Mouse (Mus musculus) adrenal gland, adult 8-10 months (tissue): ENCODE measurements around the gene Slf2. TPM values are rescaled to one million over a fixed set of nuclear protein-coding genes. Genes with fewer than 3 reads are reported as not detected.

Experiments
- DNase-seq: peaks from one replicate; pipeline ENCODE4 v3.0.0; 2022
- total RNA-seq, 4 experiments: library from RNA; stranded (reverse); gene quantifications; 2 replicates each; pipeline ENCODE4 v1.2.4; 2022

The Slf2 gene
- total RNA-seq, 4 experiments from 2014 or later = 22.6 to 40.9 (median 30.5) TPM

- no peak for DNase-seq
Measured at GRCm38 (mm10) chr19:45013581-45014225, 82.8 kb downstream of the Slf2 start.

GRCm38 (mm10) chr19:45014335-45014971 is 83.5 kb downstream of the Slf2 start, which contains the start of gene Lzts2:
Gene Lzts2 (plus strand): TSS chr19:45014414.
- DNase-seq = no peak

GRCm38 (mm10) chr19:45014981-45015402 is 84.0 kb downstream of the Slf2 start:
- DNase-seq = peak; percentile 70

GRCm38 (mm10) chr19:45015518-45016281 is 84.7 kb downstream of the Slf2 start:
- peak; percentile 67 for DNase-seq

GRCm38 (mm10) chr19:45016341-45017215 is 85.6 kb downstream of the Slf2 start:
- DNase-seq = peak; percentile 80

GRCm38 (mm10) chr19:45017216-45017771 is 86.3 kb downstream of the Slf2 start:
- peak; percentile 82 for DNase-seq

GRCm38 (mm10) chr19:45017909-45018308 is 87.0 kb downstream of the Slf2 start:
- DNase-seq = peak; percentile 88

- DNase-seq = no peak
Measured at GRCm38 (mm10) chr19:45018351-45018831, 87.4 kb downstream of the Slf2 start.

GRCm38 (mm10) chr19:45020348-45020747 is 89.4 kb downstream of the Slf2 start:
- peak; percentile 76 for DNase-seq

- no peak for DNase-seq
Measured at GRCm38 (mm10) chr19:45021362-45021761, 90.4 kb downstream of the Slf2 start.

GRCm38 (mm10) chr19:45023993-45024392 is 93.0 kb downstream of the Slf2 start:
- no peak for DNase-seq

- no peak for DNase-seq
Measured at GRCm38 (mm10) chr19:45024775-45025174, 93.8 kb downstream of the Slf2 start.

GRCm38 (mm10) chr19:45025937-45026568 is 95.1 kb downstream of the Slf2 start:
- no peak for DNase-seq

GRCm38 (mm10) chr19:45026958-45027670 is 96.2 kb downstream of the Slf2 start:
- no peak for DNase-seq

GRCm38 (mm10) chr19:45027848-45028247 is 96.9 kb downstream of the Slf2 start:
- DNase-seq = no peak

- DNase-seq = no peak
Measured at GRCm38 (mm10) chr19:45028746-45029145, 97.8 kb downstream of the Slf2 start.

GRCm38 (mm10) chr19:45029571-45029970 is 98.6 kb downstream of the Slf2 start:
- DNase-seq = no peak

GRCm38 (mm10) chr19:45030111-45030510 is 99.2 kb downstream of the Slf2 start:
- DNase-seq = no peak

GRCm38 (mm10) chr19:45030746-45031693 is 100.1 kb downstream of the Slf2 start:
- DNase-seq = no peak
